Mouse (Mus musculus) cerebellum, adult 2 months (tissue): ENCODE data around the gene Chrm1.
"Not testable (repeated sequence)": the region's sequence is repeated elsewhere in the genome, so short reads cannot be mapped to it uniquely, and the experiment has no call there.

Experiments
- CTCF ChIP-seq: fragments of 200-500 bp; IDR thresholded peaks from 2 replicates; pipeline ENCODE4 v1.5.1; 2011; ENCODE audit warnings: low read depth, mild to moderate bottlenecking, control low read depth, low read length, moderate library complexity, borderline replicate concordance; ENCODE audit not compliant: insufficient read depth
- POLR2A ChIP-seq: fragments of 200-500 bp; IDR thresholded peaks from 2 replicates; pipeline ENCODE4 v1.6.1; 2011; ENCODE audit warnings: low read length, control low read depth, borderline replicate concordance; ENCODE audit not compliant: insufficient read depth

DNA sequence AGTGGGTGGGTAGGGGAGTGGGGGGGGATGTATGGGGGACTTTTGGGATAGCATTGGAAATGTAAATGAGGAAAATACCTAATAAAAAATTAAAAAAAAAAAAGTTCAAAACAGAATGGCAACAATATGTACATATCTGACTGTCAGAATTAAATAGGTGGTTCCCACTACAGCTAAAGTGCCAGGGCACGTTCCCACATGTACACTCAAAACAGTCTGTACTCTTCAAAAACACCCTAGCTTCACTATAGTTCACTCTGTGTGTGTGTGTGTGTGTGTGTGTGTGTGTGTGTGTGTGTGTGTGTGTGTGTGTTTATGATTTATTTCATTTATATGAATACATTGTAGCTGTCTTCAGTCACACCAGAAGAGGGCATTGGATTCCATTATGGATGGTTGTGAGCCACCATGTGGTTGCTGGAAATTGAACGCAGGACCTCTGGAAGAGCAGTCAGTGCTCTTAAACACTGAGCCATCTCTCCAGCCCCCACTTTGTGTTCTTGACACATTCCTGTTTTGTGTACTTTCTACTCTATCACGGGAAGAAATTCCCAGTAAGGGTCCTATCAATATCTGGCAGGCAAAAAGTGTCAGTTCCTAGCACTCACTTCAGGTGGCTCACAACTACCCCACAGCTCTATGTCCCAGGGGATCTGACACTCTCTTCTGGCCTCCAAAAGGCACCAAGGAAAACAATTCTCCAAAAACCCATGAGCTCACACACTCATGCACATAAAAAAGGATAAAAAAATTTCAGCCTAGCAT lies 64.9 kb downstream of the Chrm1 start:
- not testable (repeated sequence) for TF ChIP-seq CTCF, POLR2A
